Mouse (Mus musculus): ENCODE measurements around the gene Nosip.

GRCm38 (mm10) chr7:45015957-45016612 lies 46.1 kb upstream of the Nosip start, which contains the start of gene Scaf1:
- no peak for TF ChIP-seq CTCF (conservative IDR thresholded peaks at IDR 0.05; ENCODE audit: insufficient read depth, insufficient read length, low read depth, low read length)
- no peak for TF ChIP-seq POLR2A (IDR thresholded peaks at IDR 0.05; ENCODE audit: low read depth, low read length)
